Mouse (Mus musculus) midbrain, embryonic 10.5 days (tissue): ENCODE data around the gene Wbp2nl. TPM values are rescaled to one million over a fixed set of nuclear protein-coding genes. Genes with fewer than 3 reads are reported as not detected.
"Not testable (repeated sequence)": the region's sequence is repeated elsewhere in the genome, so short reads cannot be mapped to it uniquely, and the experiment has no call there.

ENCODE experiments used
- DNase-seq: peaks from one replicate; pipeline ENCODE4 v3.0.0-alpha.2; 2017; ENCODE audit warnings: low spot score
- H3K27ac ChIP-seq: fragments of 300-500 bp; sonication (generic); replicated peaks from 2 replicates; pipeline ENCODE4 v1.5.1; 2016; ENCODE audit warnings: mild to moderate bottlenecking
- H3K27me3 ChIP-seq: fragments of 300-500 bp; sonication (generic); 2 replicates; pipeline ENCODE4 v1.6.1; 2016; ENCODE audit warnings: low read depth, mild to moderate bottlenecking; ENCODE audit not compliant: poor library complexity, severe bottlenecking
- H3K36me3 ChIP-seq: fragments of 300-500 bp; sonication (generic); 2 replicates; pipeline ENCODE4 v1.6.1; 2016; ENCODE audit warnings: mild to moderate bottlenecking, moderate library complexity
- H3K4me1 ChIP-seq: fragments of 300-500 bp; sonication (generic); 2 replicates; pipeline ENCODE4 v1.6.1; 2016
- H3K4me3 ChIP-seq: fragments of 300-500 bp; sonication (generic); 2 replicates; pipeline ENCODE4 v1.5.1; 2016; ENCODE audit warnings: mild to moderate bottlenecking, moderate library complexity
- H3K9me3 ChIP-seq: fragments of 300-500 bp; sonication (generic); replicated peaks from 2 replicates; pipeline ENCODE4 v1.6.1; 2016; ENCODE audit warnings: mild to moderate bottlenecking
- WGBS: fragments of 180-500 bp; shearing (Covaris S2); methylation state at CpG from one replicate; pipeline ENCODE4 v1.1.7; 2016; 5-methylcytosine and 5-hydroxymethylcytosine counted together
- polyA plus RNA-seq: library from polyadenylated mRNA; unstranded; fragments of >200 nt; fragmentation: Nextera tagmentation; extraction: Ambion mirVana; gene quantifications from 2 replicates; pipeline ENCODE4 v1.2.1, GENCODE M21; 2016

Wbp2nl gene
- polyA plus RNA-seq, 1 experiment from 2014 or later, result 0.11 TPM

- Histone ChIP-seq H3K36me3 (peaks cover 19% of the 10 kb centered on the region), H3K27ac (peak within 1 kb of the TSS; percentile 97), H3K9me3 (no peaks in the 10 kb centered on the region), H3K4me1 (peaks cover 30% of the 10 kb centered on the region), H3K27me3 (no peaks in the 10 kb centered on the region), H3K4me3 (peak within 1 kb of the TSS; percentile 98)
- 2% methylated on average over 57 of the region's 57 CpGs for WGBS
- peak; percentile 99 for DNase-seq
Measured at GRCm38 (mm10) chr15:82354126-82354945, 55.6 kb downstream of the Wbp2nl start, which contains the start of gene Ndufa6. Gene Ndufa6 (minus strand): TSS chr15:82354322.

- H3K4me1 ChIP-seq, result peaks cover 9% of the 10 kb centered on the region
- no peaks in the 10 kb centered on the region for H3K9me3 ChIP-seq
- WGBS, result 70% methylated on average over 22 of the region's 22 CpGs
- H3K36me3 ChIP-seq, result no peaks in the 10 kb centered on the region
- H3K27ac ChIP-seq, result 0 out of 2 replicates have a peak overlapping the region, but pooled peaks have one; percentile 29
- peak; percentile 12 for DNase-seq
- no peaks in the 10 kb centered on the region for H3K27me3 ChIP-seq
- no peak overlapping the region for H3K4me3 ChIP-seq
Measured at GRCm38 (mm10) chr15:82358431-82359260, 59.9 kb downstream of the Wbp2nl start.

GRCm38 (mm10) chr15:82361459-82362018 lies 62.8 kb downstream of the Wbp2nl start:
- Histone ChIP-seq H3K27me3 (no peaks in the 10 kb centered on the region), H3K4me3 (no peak overlapping the region), H3K4me1 (0 out of 2 replicates have a peak, but pooled peaks cover 4% of the 10 kb centered on the region), H3K9me3 (no peaks in the 10 kb centered on the region), H3K27ac (no peak overlapping the region), H3K36me3 (no peaks in the 10 kb centered on the region)
- no peak for DNase-seq
- WGBS, result 83% methylated on average over 11 of the region's 11 CpGs

- Histone ChIP-seq H3K4me3 (no peak overlapping the region), H3K27ac (no peak overlapping the region), H3K4me1 (0 out of 2 replicates have a peak, but pooled peaks cover 4% of the 10 kb centered on the region), H3K36me3 (no peaks in the 10 kb centered on the region), H3K9me3 (no peaks in the 10 kb centered on the region), H3K27me3 (no peaks in the 10 kb centered on the region)
- no peak for DNase-seq
- 91% methylated on average over 4 of the region's 4 CpGs for WGBS
Measured at GRCm38 (mm10) chr15:82362234-82362633, 63.5 kb downstream of the Wbp2nl start.

- WGBS, result 74% methylated on average over 9 of the region's 12 CpGs
- H3K4me1 ChIP-seq, DNase-seq: not testable (repeated sequence)
Measured at GRCm38 (mm10) chr15:82363801-82364200, 65.0 kb downstream of the Wbp2nl start.

More at GRCm38 (mm10) chr15:82363801-82364200, 65.0 kb downstream of the Wbp2nl start:
- H3K9me3 ChIP-seq, H3K36me3 ChIP-seq, H3K4me3 ChIP-seq, H3K27ac ChIP-seq, H3K27me3 ChIP-seq: not testable (repeated sequence)

Other genes starting within 250 kb of the Wbp2nl start
- gene 4930407I10Rik, start 239.8 kb upstream of the Wbp2nl start, polyA plus RNA-seq, result not detected in 2 replicates
- 0.10 TPM in 1 of 2 replicates, not detected in the other for gene Mei1, start 229.0 kb upstream of the Wbp2nl start, polyA plus RNA-seq
- 23.0 and 25.6 TPM in 2 replicates for gene Ccdc134, start 171.0 kb upstream of the Wbp2nl start, polyA plus RNA-seq
- 214 and 239 TPM in 2 replicates for gene Srebf2, start 151.8 kb upstream of the Wbp2nl start, polyA plus RNA-seq
- gene Shisa8, start 86.1 kb upstream of the Wbp2nl start, polyA plus RNA-seq, result 0.16 and 0.52 TPM in 2 replicates
- gene Tnfrsf13c, start 74.6 kb upstream of the Wbp2nl start, polyA plus RNA-seq, result 0.07 TPM in 1 of 2 replicates, not detected in the other
- 94.9 and 102 TPM in 2 replicates for gene Cenpm, start 54.2 kb upstream of the Wbp2nl start, polyA plus RNA-seq
- 0.15 and 0.36 TPM in 2 replicates for gene 1500009C09Rik, start 46.6 kb upstream of the Wbp2nl start, polyA plus RNA-seq
- 83.4 and 109 TPM in 2 replicates for gene Sept3, start 24.1 kb upstream of the Wbp2nl start, polyA plus RNA-seq
- 22.4 and 27.2 TPM in 2 replicates for gene Naga, start 40.0 kb downstream of the Wbp2nl start, polyA plus RNA-seq
- gene Pheta2, start 40.0 kb downstream of the Wbp2nl start, polyA plus RNA-seq, result 4.2 and 5.4 TPM in 2 replicates
- gene Smdt1, start 40.0 kb downstream of the Wbp2nl start, polyA plus RNA-seq, result 253 and 265 TPM in 2 replicates
- 258 and 270 TPM in 2 replicates for gene Ndufa6, start 55.4 kb downstream of the Wbp2nl start, polyA plus RNA-seq
- 2.8 and 4.5 TPM in 2 replicates for gene Cyp2d22, start 81.3 kb downstream of the Wbp2nl start, polyA plus RNA-seq
- gene Cyp2d11, start 95.1 kb downstream of the Wbp2nl start, polyA plus RNA-seq, result not detected in 2 replicates
- gene Cyp2d10, start 108.2 kb downstream of the Wbp2nl start, polyA plus RNA-seq, result not detected in 2 replicates
- not detected in 2 replicates for gene Cyp2d9, start 134.5 kb downstream of the Wbp2nl start, polyA plus RNA-seq